Mouse (Mus musculus): ENCODE measurements around the gene Tnfrsf11a. TPM values are rescaled to one million over a fixed set of nuclear protein-coding genes. Genes with fewer than 3 reads are reported as not detected.

The Tnfrsf11a gene
- polyA plus RNA-seq, 1 experiment from 2014 or later: 0.59 TPM

DNA sequence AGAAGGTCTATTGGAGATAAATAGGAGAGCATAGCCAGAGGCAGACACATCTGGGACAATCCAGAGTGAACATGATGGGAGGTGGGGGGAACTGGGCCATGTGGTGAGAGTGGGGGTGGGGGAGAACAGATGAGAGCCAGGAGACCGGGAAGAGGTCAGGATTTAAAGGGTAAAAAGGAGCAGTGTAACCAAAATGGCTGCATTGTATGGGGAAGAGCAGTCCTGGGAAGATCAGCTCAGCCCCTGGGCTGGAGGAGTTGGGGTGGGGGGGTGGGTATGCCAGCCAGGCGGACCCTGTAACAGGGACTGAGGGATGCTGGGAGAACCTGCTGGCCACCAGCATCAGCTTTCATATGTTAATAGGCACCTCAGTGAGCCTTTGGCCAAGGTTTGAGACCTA lies 34.8 kb downstream of the Tnfrsf11a start:
- H3K4me2 ChIP-seq: no peak overlapping the region
- H3K36me3 ChIP-seq: no peaks in the 10 kb centered on the region
- H3K4me1 ChIP-seq (replicated peaks): no peaks in the 10 kb centered on the region
- H3K9ac ChIP-seq: no peak overlapping the region
- no peak overlapping the region for H3K4me3 ChIP-seq
- no peak overlapping the region for H3K27ac ChIP-seq (replicated peaks)
- H3K27me3 ChIP-seq: no peaks in the 10 kb centered on the region
- no peak for ATAC-seq (ENCODE audit: low read depth)
- 48% methylated on average over 2 of the region's 2 CpGs for WGBS
- no peaks in the 10 kb centered on the region for H3K9me3 ChIP-seq

DNA sequence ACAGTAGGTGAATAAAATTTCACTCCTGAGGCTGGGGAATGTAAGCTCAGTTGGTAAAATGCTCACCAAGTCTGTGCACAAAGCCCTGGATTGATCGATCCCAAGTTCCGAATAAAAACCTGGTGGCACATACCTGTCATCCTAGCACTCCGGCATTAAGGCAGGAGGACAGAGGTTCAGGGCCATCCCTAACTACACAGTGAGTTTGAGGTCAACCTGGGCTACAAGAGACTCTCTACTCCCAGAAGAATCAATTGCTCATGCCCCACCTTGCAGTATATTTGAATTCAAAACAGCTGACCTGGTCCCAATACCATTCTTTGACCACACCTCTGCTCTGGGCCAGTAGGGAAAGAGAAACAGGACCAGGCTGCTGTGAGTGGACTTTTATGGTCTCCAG lies 35.2 kb downstream of the Tnfrsf11a start:
- 84% methylated on average over 3 of the region's 3 CpGs for WGBS
- H3K27me3 ChIP-seq: no peaks in the 10 kb centered on the region
- H3K36me3 ChIP-seq: no peaks in the 10 kb centered on the region
- H3K4me1 ChIP-seq (replicated peaks): no peaks in the 10 kb centered on the region
- H3K4me2 ChIP-seq: no peak overlapping the region
- no peak overlapping the region for H3K9ac ChIP-seq
- no peaks in the 10 kb centered on the region for H3K9me3 ChIP-seq
- ATAC-seq (ENCODE audit: low read depth): no peak
- H3K27ac ChIP-seq (replicated peaks): no peak overlapping the region
- H3K4me3 ChIP-seq: no peak overlapping the region

DNA sequence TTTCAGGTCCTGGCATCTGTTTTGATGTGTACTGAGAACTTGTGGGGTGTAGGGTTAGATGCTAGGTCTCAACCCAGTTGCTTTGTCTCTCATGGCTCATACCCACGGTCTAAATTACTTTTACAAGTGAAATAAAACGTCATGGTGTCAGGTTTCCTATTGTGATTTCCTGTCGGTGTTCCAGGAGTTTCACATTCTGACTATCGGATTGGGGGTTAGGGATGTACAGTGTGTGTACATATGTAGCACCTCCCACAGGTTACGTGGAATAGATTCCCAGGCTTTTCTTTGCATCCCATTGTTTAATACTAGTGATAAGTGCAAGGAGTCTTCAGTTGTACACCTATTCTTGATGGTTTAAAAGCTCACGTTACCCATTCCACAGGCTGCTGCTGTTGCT lies 38.5 kb downstream of the Tnfrsf11a start:
- Histone ChIP-seq H3K9ac (no peak overlapping the region), H3K27ac (replicated peaks) (no peak overlapping the region), H3K36me3 (no peaks in the 10 kb centered on the region), H3K27me3 (no peaks in the 10 kb centered on the region), H3K4me2 (no peak overlapping the region), H3K4me1 (replicated peaks) (no peaks in the 10 kb centered on the region), H3K9me3 (no peaks in the 10 kb centered on the region), H3K4me3 (no peak overlapping the region)
- no peak for ATAC-seq (ENCODE audit: low read depth)
- 29% methylated on average over 6 of the region's 6 CpGs for WGBS

DNA sequence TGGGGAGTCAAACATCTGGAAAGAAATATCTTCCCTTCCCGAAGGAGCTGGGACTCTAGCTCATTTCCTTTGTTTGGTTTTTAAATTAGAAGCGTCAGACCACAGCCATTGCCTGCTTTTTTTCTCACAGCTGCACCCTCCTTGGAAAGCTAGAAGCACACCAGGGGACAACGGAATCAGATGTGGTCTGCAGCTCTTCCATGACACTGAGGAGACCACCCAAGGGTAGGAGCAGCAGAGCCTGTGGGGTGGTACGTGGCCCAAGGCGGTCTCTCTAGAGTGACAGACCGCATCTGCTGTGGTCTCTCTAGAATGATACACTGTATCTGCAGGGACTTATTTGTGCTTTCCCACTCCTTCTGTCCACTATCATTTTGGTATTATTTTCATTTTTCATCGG lies 39.2 kb downstream of the Tnfrsf11a start:
- H3K4me1 ChIP-seq (replicated peaks): no peaks in the 10 kb centered on the region

DNA sequence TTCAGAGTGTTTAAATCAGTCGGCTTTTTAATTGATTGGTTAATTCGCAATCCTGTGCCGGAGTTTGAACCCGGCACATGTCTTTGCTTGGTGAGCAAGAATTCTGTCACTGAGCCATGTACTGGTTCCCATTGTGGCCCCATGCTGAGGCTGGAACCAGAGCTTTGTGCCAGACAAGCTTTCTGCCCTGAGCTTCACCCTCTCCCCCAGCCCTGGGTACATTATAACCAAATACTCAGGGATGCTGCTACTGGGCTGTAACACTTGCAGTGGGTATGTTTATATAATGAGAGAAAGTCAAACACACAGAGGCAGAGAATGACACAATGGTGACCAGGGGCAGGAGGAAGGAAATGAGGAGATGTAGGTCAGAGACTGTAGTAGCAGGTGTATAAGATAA lies 43.8 kb downstream of the Tnfrsf11a start:
- H3K9me3 ChIP-seq: no peaks in the 10 kb centered on the region
- H3K36me3 ChIP-seq: no peaks in the 10 kb centered on the region
- H3K27me3 ChIP-seq: no peaks in the 10 kb centered on the region
- H3K4me1 ChIP-seq (replicated peaks): peaks cover 5% of the 10 kb centered on the region; the same call in 1 of the 2 replicates
- H3K4me3 ChIP-seq: no peak overlapping the region
- H3K27ac ChIP-seq (replicated peaks): no peak overlapping the region
- WGBS: 90% methylated on average over 4 of the region's 4 CpGs
- no peak overlapping the region for H3K4me2 ChIP-seq
- ATAC-seq (ENCODE audit: low read depth): no peak
- H3K9ac ChIP-seq: no peak overlapping the region

More for the DNA sequence above, 39.2 kb downstream of the Tnfrsf11a start:
- H3K27ac ChIP-seq (replicated peaks): no peak overlapping the region
- H3K9me3 ChIP-seq: no peaks in the 10 kb centered on the region
- H3K4me3 ChIP-seq: no peak overlapping the region
- no peaks in the 10 kb centered on the region for H3K27me3 ChIP-seq
- no peaks in the 10 kb centered on the region for H3K36me3 ChIP-seq
- no peak overlapping the region for H3K4me2 ChIP-seq
- no peak for ATAC-seq (ENCODE audit: low read depth)
- WGBS: 59% methylated on average over 7 of the region's 7 CpGs
- H3K9ac ChIP-seq: no peak overlapping the region

DNA sequence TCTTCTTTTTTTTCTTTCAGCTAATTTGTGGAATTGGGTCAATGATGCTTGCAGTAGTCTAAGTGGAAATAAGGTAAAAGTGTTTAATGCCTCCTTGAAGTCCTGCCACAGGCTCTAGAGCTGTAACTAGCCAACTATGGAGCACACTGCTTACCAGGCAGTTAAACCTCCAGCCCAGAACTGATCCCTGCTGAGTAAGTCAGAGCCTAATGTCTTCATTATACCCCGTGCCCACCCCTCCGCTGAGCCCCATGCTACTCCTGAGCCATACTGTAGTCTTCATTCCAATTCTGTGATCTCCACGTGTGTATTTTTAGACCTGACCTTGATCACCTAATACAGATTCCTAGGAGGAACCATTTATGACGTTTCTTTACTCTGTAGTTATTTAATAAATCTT lies 44.5 kb downstream of the Tnfrsf11a start:
- Histone ChIP-seq H3K4me2 (no peak overlapping the region), H3K9me3 (no peaks in the 10 kb centered on the region), H3K4me3 (no peak overlapping the region), H3K36me3 (no peaks in the 10 kb centered on the region), H3K27me3 (no peaks in the 10 kb centered on the region), H3K4me1 (replicated peaks) (peaks cover 5% of the 10 kb centered on the region; the same call in 1 of the 2 replicates), H3K9ac (no peak overlapping the region), H3K27ac (replicated peaks) (no peak overlapping the region)
- WGBS: 73% methylated on average over 4 of the region's 4 CpGs
- ATAC-seq (ENCODE audit: low read depth): no peak

DNA sequence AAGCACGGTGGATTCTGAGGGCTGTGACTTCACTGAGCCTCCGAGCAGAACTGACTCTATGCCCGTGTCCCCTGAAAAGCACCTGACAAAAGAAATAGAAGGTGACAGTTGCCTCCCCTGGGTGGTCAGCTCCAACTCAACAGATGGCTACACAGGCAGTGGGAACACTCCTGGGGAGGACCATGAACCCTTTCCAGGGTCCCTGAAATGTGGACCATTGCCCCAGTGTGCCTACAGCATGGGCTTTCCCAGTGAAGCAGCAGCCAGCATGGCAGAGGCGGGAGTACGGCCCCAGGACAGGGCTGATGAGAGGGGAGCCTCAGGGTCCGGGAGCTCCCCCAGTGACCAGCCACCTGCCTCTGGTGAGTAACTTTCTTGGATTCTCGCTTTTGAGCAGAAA lies 46.9 kb downstream of the Tnfrsf11a start:
- Histone ChIP-seq H3K9me3 (no peaks in the 10 kb centered on the region), H3K27ac (replicated peaks) (no peak overlapping the region), H3K9ac (no peak overlapping the region), H3K36me3 (no peaks in the 10 kb centered on the region), H3K4me2 (no peak overlapping the region), H3K27me3 (no peaks in the 10 kb centered on the region), H3K4me1 (replicated peaks) (peaks cover 5% of the 10 kb centered on the region; the same call in 1 of the 2 replicates), H3K4me3 (no peak overlapping the region)
- ATAC-seq (ENCODE audit: low read depth): no peak
- WGBS: 81% methylated on average over 7 of the region's 7 CpGs

DNA sequence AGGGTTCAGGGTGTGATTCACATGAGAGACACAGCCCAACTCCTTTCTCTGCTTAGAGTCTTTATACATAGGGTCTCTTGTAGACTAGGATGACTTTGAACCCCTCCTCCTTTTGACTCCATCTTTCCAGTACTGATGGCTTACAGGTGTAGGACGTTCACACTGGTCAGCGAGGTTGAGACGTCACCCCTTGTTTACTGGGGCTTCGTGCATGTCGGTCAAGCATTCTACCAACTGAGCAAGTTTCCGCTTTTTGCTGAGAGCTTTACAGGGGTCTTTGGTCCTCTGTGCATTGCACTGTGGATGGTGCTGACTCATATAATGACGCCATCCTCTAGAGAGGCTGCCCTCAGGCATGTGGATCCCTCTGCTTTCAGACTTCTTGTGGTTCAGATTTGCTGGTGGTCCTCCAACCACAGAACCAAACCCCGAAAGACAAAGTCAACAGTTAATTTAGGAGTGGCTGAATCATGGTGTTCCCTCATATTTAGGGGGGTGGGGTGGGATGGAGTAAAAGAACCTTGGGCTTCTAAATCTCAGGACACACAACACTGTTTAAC lies 47.3 kb downstream of the Tnfrsf11a start:
- ATAC-seq (ENCODE audit: low read depth): no peak
- H3K4me1 ChIP-seq (replicated peaks): peaks cover 5% of the 10 kb centered on the region; the same call in 1 of the 2 replicates
- H3K4me3 ChIP-seq: no peak overlapping the region
- no peak overlapping the region for H3K9ac ChIP-seq
- no peaks in the 10 kb centered on the region for H3K9me3 ChIP-seq
- H3K27me3 ChIP-seq: no peaks in the 10 kb centered on the region
- WGBS: 92% methylated on average over 8 of the region's 8 CpGs
- no peak overlapping the region for H3K27ac ChIP-seq (replicated peaks)
- no peak overlapping the region for H3K4me2 ChIP-seq
- no peaks in the 10 kb centered on the region for H3K36me3 ChIP-seq

DNA sequence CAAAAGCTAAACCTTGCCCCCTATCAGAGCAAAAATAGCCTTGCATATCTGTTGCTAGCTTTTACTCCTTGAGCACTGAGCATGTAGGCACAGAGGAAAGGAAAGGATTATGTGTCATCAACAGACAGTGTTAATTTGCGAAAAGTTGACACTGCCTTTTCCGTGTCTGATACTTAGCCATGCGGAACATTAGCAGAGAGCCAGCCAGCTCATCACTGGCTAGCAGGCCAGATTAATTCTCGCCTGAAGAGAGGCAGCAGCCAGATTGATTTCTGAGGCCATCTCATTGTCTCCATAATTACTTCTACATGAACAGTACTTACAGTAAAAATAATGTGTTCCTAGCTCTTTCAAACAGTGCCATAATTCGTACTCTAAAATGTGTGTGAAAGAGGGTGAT lies 48.7 kb downstream of the Tnfrsf11a start:
- peak; percentile 27; the same call in 1 of the 2 replicates for ATAC-seq (ENCODE audit: low read depth)
- H3K4me1 ChIP-seq (replicated peaks): peaks cover 5% of the 10 kb centered on the region; the same call in 1 of the 2 replicates
- no peaks in the 10 kb centered on the region for H3K36me3 ChIP-seq
- 59% methylated on average over 5 of the region's 5 CpGs for WGBS
- no peak overlapping the region for H3K4me2 ChIP-seq
- no peak overlapping the region for H3K27ac ChIP-seq (replicated peaks)
- H3K27me3 ChIP-seq: no peaks in the 10 kb centered on the region
- H3K9me3 ChIP-seq: no peaks in the 10 kb centered on the region
- no peak overlapping the region for H3K9ac ChIP-seq
- no peak overlapping the region for H3K4me3 ChIP-seq

DNA sequence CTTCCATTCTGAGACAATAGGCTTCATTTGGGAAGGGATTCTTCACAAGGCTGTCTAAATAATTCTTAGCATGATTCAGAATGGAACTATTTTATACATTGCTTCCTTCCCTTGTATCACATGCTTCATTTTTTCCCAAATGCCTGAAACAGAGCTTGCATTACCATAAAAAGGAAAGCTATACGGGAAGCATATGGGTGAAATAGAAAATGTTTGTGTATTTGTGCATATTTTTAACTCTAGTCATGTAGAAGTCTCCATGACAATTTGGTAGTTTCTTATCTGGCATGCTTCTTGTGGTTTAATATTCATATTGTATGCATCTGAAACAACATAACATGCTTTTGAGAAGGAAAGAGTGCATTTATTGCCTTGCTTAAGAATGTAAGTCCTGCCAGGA lies 52.3 kb downstream of the Tnfrsf11a start:
- no peak overlapping the region for H3K4me2 ChIP-seq
- H3K9me3 ChIP-seq: no peaks in the 10 kb centered on the region
- H3K4me3 ChIP-seq: no peak overlapping the region
- peaks cover 5% of the 10 kb centered on the region; the same call in 1 of the 2 replicates for H3K4me1 ChIP-seq (replicated peaks)
- no peak overlapping the region for H3K27ac ChIP-seq (replicated peaks)
- H3K36me3 ChIP-seq: no peaks in the 10 kb centered on the region
- WGBS: 95% methylated on average over 1 of the region's 1 CpGs
- no peak for ATAC-seq (ENCODE audit: low read depth)
- no peaks in the 10 kb centered on the region for H3K27me3 ChIP-seq
- no peak overlapping the region for H3K9ac ChIP-seq

DNA sequence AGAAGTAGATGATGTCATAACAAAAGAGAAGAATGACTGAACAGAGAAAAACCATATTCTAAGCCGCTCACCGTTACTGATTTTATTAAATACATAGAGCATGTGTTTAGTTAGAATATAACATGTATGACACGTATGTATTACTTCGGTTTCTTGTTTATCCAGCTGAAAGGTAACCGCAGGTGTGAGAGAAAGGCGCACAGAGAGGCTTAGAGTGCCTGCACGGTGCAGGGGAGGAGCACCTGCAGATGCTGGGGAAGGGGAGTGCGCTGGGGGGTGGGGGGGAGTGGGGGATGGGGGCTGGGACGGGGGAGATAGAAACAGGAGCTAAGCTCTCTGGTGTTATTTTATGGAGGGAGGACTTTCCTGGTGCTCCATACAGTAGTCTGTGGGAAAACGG lies 62.4 kb downstream of the Tnfrsf11a start:
- Histone ChIP-seq H3K4me1 (replicated peaks) (peaks cover 21% of the 10 kb centered on the region), H3K9ac (peak overlapping the region; percentile 56), H3K9me3 (no peaks in the 10 kb centered on the region), H3K4me3 (peak overlapping the region; percentile 35), H3K36me3 (no peaks in the 10 kb centered on the region), H3K27me3 (peaks cover 12% of the 10 kb centered on the region; the same call in 1 of the 2 replicates), H3K27ac (replicated peaks) (no peak overlapping the region), H3K4me2 (peak overlapping the region; percentile 66)
- WGBS: 19% methylated on average over 10 of the region's 10 CpGs
- peak; percentile 55; the same call in 1 of the 2 replicates for ATAC-seq (ENCODE audit: low read depth)

DNA sequence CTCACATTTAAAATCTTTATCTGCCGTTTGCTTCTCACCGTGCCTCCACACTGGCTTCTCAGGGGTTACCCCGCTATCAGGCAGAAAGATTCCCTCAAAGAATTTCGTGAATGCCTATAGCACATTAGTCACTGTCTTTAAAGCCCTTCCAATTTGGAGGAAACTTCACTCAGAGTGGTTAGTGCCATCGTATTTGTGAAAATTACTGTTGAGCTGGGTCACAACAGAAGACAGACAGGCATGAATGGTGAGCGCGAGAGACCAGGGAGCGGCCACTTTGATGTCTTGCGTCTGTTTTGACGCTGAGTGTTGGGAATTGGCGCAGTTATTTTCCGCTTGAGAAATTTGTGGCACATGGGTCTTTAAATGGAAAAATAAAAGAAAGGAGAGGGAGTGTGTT lies 62.9 kb downstream of the Tnfrsf11a start:
- Histone ChIP-seq H3K9me3 (no peaks in the 10 kb centered on the region), H3K4me2 (peak overlapping the region; percentile 66), H3K27ac (replicated peaks) (no peak overlapping the region), H3K4me1 (replicated peaks) (peaks cover 21% of the 10 kb centered on the region), H3K27me3 (peaks cover 12% of the 10 kb centered on the region; the same call in 1 of the 2 replicates), H3K9ac (peak overlapping the region; percentile 56), H3K36me3 (no peaks in the 10 kb centered on the region), H3K4me3 (peak overlapping the region; percentile 35)
- under 1% methylated on average over 12 of the region's 12 CpGs for WGBS
- ATAC-seq (ENCODE audit: low read depth): peak; percentile 6; the same call in 1 of the 2 replicates

DNA sequence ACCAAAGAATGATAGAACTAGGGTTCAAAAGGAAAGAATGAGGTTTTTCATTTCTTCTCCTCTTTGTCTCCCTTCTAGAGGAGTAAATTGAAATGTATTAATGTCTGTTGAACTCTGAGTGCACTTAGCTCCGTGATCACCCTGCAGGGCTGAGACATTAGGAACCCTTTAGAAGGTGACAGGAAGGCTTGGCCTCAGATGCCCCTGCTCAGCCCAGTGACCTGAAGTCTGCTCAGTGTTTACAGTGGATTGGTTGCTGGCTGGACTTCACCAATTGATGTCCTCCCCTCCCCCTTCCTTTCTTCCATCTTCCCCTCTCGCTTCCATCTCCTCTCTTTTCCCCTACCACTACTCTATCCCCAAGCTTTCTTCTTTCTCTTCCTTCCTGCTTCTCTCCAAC lies 63.3 kb downstream of the Tnfrsf11a start:
- Histone ChIP-seq H3K9me3 (no peaks in the 10 kb centered on the region), H3K9ac (peak overlapping the region; percentile 68; the same call in 1 of the 2 replicates), H3K4me2 (peak overlapping the region; percentile 66), H3K4me3 (peak overlapping the region; percentile 35), H3K4me1 (replicated peaks) (peaks cover 21% of the 10 kb centered on the region), H3K27me3 (peaks cover 12% of the 10 kb centered on the region; the same call in 1 of the 2 replicates), H3K27ac (replicated peaks) (no peak overlapping the region), H3K36me3 (no peaks in the 10 kb centered on the region)
- peak; percentile 56 for ATAC-seq (ENCODE audit: low read depth)
- WGBS: 7% methylated on average over 2 of the region's 2 CpGs
